Mouse (Mus musculus) testis, postnatal 10 days (tissue): ENCODE data around the gene Ccdc77.
A peak's percentile ranks its signal among the peaks of the same experiment; 100 is the strongest.

Experiments
- DNase-seq: peaks from one replicate; pipeline ENCODE4 v3.0.0; 2021; ENCODE audit warnings: low spot score

Gene Ccdc77

DNA sequence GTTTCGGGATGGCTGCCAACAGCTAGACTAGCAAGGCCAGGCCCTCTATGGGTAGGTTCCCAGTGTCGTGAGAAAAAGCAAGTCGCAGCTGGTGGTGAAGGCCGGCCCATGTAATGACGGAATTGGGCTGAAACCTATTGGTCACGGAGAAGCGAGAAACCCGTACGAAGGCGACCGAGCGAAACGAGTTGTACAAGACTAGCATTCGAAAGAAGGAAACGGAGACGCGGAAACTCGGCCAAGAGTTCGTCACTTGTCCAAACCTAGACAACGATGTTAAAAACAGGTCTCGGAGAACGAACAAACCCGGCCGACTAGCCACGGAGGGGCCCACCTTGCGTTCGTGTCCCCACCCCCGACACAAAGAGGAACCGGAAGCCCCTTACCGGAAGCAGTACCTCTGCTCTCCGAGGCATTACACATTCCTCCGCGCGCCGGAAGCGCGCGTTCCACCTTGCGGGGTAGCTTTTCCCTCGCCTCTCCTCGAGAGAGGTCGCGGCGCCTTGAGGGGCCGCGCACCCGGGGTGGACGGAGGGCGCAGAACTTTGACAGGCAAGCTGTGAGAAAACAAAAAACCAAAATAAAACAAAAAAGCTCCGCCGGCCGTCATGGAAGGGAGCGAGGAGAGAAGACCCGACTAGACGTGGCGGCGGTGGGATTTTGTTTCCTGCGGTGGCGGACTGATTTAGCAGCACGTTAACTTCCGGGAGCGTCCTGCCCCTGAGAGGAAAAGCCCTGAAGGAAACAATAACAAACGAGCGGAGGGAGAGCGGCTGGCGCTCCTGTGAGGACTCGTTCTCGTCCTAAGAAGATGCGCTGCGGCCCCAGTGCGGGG is at the start of gene Ccdc77, which contains the start of gene Kdm5a:
TSS of gene Ccdc77 (minus strand) at position 687 of the 835 bp plus-strand sequence.
TSS of gene Kdm5a (plus strand) at position 437 of the 835 bp plus-strand sequence.
- peak; percentile 90 for DNase-seq

DNA sequence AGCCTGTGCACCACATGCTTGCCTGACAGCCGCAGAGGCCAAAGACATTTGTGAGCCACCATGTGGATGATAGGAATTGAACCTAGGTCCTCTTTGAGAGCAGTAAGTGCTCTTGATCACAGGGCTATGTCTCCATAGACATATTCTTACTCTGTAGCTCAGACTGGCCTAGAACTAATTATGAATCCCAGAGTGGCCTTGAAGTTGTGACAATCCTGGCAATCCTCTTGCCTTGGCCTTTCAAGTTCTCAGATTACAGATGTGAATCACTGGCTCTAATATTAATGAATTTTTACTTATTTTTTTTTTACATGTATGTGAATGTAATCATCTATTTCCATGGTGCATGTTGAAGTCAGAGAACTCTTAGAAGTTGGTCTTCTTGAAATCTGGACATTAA is 39.8 kb upstream of the Ccdc77 start:
- DNase-seq, result no peak

DNA sequence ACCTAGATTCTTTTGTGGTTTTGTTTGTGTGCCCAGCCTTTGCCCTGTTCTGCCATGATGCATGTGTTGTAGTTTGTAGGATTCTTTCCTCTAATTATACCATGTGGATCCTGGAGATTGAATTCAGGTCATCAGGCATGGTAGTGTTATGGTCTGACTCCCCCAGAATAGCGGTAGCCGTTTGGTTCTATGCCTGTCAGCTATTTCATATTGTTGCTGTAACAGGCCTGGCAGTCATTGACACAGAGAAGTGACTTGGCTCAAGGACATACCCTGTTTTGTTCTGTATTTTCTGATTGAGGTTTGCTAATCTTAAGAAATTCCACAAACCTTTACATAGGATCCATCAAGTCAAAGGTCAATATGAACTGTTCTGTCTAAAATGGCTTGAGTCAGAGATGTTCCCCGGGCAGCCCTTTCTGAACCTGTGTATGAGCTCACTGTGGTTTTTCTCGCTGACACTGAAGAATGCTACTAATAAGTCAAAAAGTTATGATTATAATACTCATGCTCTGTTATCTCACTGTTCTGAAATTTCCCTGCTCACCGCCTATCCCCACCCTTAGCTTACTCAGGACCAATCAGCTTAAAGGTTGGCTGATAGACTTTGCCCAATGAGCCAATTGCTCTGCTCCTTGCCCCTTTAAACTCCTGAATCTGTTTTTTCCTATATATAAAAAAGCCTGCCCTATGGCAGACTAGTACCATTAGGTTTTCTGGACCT is 31.6 kb upstream of the Ccdc77 start:
- DNase-seq, result no peak

DNA sequence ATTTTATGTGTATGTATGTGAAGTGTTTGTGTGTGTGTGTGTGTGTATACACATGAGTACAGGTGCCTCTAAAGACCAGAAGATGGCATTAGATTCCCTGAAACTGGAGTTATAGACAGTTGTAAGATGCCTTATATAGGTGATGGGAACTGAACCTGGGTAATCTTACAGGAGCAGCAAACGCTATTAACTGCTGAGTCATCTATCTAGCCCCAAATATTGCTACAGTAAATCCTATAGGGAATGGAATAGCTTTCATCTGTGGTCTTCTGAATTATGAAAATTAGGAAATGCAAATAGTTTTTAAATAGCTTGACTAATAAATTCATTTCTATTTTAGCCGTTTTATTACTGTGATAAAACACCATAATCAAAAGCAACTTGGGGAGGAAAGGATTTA is 28.6 kb upstream of the Ccdc77 start:
- DNase-seq, result no peak

DNA sequence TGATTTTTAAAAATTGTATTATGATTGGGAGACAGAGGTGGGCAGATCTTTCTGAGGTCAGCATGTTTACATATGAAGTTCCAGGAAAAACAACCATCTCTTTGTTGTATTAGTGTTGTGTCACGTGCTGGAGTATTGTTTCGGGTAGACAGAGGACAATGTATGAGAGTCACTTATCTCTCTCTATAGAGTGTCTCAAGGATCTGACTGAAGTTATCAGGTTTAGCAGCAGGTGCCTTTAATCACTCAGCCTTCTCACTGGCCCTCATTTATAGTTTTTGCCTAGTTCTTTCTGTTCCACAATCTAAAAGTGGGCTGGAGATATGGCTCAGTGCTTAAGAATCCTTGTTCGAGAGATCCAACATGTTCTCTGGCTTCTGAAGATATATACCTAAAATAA is 25.9 kb upstream of the Ccdc77 start:
- no peak for DNase-seq

DNA sequence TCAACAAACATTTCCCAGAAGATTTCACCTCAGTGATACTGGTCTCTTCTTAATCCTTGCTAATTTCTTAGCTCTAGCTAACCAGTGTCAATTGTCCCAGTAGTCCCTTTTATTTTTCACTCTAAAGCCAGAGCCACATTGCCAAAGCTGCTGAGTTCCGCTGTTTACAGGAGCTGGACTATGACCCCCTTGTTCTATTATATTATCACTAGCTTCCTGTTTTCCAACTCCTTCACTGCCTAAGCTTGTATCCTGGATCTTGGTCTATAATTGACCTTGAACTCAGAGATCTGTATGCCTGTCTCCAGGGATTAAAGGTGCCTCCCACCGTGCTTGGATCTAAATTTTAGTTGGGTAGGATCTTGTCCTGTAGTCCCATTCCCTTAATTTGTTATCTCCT is 12.6 kb upstream of the Ccdc77 start:
- DNase-seq, result no peak

DNA sequence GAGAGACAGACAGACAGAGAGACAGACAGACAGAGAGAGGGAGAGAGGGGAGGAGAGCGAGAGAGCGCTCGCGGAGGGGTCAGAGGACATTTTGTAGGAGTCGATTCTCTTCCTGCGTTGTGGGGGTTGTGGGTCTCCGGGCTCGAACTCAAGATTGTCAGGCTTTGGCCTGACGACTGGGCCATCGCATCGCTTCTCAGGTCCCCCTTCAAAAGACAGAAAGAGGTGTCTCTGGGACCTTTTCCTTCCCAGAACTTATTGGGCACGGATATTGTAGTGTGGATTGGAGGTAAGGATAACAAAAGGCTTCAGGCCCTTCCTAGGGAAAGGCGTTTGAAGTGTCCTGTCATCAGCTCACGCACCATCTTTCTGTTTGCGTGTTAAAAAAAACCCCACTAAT is 877 bp upstream of the Ccdc77 start:
- no peak for DNase-seq

DNA sequence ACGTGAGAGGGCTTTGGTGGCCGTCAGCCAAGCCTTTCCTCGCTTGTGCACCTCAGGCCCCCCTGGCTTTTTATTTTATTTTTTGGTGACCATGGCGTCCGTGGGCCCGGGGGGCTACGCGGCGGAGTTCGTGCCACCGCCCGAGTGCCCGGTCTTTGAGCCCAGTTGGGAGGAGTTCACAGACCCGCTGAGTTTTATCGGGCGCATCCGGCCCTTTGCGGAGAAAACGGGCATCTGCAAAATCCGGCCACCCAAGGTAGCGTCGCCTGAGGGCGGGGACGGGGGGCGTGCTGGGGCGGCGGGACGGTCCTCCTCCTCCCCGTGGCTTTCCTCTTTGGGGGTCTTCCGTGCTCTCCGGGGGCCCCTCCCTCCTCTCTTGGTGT is 340 bp upstream of the Ccdc77 start:
- DNase-seq, result no peak

DNA sequence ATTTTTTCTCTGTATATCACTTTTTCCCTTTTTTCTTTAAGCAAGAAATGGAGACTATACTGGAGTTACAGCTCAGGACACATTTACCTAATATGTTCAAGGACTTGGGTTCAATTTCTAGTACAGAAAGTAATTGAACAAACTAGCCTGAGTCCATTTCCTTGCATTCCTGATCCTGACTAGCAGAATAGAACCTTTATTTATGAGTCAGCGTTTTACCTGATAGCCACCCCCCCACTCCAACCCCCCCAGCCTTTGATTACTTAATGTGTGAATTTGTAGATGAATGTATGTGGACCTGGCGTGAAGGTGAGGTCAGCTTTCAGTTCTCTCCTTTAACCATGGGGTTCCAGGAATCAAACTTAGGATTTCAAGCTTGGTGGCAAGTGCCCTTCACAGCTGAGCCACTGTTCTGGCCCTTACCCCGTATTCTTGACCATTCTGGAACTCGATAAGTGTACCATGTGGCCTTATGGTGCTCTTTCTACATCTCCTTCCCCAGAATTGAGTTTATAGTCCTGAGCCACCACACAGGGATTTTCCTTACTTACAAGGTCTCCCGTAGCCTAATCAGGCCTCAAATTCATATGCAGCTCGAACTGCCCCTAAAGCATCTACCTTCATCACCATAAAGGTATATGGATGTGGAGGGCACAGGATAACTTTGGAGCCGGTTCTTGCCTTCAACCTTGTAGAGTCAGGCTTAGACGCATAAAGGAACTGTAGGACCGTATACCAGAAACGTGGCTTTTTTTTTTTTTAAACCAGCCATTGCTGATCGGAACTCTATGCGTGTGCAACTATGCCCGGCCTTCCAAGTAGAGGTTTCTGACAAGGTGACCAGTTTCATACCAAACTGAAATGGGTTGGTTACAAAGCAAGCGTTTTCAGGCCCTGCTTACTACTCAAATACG is 1.1 kb downstream of the Ccdc77 start:
- no peak for DNase-seq

DNA sequence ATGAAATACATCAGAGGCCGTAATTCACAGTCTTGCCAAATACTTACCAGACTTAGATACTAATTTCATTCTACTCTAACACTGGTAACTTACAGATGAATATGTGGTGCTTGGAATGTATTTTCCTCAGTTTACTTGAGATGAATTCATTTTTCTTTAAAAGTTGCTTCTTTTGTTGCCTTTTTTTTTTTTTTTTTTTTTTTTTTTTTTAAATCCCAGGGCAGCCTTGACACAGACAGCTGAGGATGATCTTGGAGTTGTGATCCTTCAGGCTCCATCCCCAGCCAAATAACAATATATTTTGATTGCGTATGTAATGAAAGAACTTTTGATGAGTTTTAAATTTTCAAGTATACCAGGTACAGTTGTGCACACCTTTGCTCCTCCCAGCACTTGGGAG is 2.0 kb downstream of the Ccdc77 start:
- DNase-seq, result no peak

DNA sequence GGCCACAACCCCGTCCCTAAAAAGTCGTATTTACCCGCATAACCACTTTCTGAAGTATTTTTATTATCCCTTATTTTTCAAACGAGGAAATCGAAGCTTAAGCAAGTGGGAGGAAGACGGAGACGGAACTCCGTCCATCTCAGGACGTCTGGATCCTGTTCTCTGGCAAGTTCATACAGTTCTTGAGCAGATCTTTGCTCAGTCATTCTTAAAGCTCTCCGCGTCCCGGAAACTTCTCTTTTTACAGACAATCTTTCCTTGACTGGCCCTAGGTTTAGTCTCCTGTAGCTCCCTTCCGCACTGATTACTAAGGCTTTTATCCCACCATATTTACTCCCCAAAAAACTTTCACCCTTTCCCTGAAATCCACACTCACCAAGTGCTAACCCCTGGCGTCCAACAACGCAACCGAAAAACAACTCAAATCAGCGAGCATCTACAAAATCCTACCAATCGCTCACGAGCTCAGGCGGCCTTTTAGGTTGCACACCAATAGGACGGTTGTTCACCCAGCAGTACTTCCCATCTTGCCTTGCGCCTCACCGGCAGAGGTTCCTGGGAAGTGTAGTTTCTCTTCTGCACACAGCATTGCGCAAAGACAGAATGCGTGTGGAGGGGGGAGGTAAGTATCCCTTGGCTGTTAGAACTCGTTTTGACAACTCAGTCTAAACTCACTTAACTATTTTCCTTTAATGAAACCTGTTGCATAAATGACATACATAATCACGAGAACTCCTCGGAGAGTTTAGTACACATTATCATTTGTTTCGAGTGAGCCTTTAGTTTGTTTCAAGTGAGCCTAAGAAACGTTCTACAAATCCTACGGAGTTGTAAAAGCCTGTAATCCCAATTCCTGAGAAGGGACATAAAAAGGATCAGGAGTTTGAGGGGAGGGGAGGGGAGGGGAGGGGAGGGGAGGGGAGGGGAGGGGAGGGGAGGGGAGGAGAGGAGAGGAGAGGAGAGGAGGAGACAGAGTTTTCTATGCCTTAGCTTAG is 6.9 kb downstream of the Ccdc77 start:
- DNase-seq, result peak; percentile 75

DNA sequence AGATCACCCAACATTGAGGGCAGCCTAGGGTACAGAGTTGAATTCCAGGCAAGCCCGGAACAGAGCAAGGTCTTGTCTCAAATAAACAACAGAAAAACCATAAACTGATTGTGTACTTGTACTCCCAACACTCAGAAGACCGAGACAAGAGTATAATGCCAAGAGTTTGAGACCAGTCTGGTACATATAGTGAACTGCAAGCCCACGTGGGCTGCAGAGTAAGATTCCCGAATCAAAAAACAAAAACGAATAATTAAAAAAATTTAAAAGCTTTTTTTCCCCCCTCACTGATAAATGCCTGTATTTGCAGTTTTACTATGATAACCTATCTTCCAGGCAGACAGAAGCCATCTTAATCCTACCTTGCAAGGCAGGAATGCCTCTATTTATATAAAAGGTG is 7.7 kb downstream of the Ccdc77 start:
- no peak for DNase-seq

DNA sequence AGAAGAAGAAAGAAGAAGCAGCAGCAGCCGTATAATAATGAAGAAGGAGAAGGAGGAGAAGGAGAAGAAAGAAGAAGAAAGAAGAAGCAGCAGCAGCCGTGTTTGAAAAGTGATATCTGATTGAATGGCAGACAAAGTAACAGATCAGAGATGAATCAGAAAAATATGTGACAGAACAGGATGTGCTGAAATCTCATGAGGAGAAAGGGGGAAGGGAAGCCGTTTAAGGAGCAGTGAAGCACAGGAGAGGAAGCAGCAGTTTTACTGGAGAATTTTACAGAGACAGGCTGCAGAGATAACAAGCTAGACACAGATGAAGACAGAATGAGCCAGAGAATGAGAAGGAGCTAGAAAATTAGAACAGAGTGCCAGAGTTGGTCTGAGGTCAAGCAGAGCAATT is 15.2 kb downstream of the Ccdc77 start:
- no peak for DNase-seq

DNA sequence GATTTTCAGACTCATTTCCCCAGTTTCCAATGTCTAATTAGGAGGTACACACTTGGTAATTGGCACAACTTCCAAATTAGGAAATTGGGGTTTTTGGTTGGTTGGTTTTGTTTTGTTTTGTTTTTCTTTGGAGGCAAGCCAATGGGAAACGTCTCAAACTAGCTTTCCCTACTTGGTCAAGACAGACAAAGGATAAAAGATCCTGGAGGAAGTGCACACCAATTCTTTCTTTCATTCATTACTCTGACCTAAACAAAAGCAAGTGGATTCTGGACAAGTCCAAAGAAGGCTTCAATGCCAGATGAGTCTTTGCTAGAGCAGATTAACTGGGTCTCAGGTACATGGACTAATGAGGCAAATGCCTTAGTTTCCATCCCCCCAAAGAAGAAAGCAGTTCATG is 20.2 kb downstream of the Ccdc77 start:
- no peak for DNase-seq

DNA sequence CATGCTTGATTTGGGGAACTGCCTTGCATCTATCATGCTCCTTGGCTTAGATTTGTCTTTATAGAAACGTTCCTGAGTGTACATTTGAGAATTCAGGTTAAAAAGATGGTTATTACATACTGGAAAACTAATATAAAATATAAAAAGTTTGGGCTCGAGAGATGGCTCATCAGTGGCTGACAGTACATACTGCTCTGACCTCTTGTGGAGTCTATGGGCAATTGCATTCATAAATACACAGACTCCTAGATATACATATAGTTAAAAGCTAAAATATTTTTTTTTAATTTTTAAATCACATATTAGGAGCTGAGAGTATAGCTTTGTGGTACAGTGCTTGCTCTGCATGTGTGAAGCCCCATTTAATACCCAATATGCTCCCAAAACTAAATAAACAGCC is 31.8 kb downstream of the Ccdc77 start:
- no peak for DNase-seq

DNA sequence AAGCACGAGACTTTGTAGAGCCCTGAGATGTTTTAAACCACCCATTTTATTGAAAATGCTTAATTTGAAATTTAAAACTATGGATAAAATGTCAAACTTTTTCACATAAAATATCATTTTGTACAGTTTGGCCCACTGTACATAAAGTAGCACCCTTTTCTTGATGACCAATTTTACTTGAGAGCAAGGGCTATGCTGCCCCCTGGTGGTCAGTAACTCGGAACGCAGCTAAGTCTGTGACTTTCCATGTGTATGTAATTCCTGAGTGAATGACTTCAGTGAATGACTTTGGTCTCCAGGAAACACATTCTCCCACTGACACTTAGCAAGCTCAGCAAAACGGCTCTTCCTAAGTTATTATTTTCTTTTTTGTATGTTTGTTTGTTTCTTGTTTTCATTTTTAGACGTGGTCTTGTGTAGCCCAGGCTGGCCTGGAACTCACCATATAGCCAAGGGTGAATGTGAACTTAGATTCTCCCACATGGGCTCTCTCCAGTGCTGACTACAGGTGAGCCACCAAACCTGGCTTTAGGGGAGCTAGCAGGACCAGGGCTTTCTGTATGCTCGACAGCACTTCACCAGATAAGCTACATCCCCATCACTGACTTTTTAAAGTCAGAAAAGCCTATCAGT is 39.8 kb downstream of the Ccdc77 start:
- peak; percentile 81 for DNase-seq

DNA sequence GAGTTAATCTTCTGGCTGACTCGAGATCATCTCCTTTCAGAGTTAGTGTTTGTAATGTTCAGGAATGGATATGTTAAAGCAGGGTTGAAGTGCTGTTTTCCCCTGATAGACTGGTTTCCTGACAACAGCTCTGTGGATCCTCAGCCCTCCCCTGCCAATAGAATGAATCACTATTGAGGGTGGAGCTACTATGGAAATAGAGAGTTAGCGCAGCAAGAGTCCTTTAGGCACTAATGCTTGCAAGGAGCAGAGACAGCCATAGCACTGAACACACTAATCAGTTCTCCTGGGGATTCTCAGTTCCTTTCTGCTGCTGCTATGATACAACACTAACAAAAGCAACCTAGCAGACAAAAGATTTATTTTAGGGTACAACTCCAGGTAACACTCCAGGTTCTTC is 43.8 kb downstream of the Ccdc77 start:
- DNase-seq, result no peak

DNA sequence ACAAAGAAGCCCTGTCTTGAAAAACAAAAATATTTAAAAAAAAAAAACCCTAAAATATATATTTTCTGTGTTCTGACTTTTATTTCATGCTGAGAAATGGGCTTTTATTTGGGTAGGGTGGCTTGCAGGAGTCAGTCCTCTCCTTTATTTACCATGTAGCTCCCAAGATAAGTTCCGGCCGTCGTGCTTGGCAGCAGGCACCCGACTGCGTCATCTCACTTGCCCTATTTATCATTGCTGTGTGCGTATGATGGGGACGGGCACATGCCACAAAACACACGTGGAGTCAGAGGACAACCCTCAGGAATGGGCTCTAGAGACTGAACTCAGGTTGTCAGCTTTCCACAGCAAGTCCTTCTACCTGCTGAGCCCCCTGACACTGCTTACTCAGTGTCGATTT is 45.0 kb downstream of the Ccdc77 start:
- DNase-seq, result no peak

DNA sequence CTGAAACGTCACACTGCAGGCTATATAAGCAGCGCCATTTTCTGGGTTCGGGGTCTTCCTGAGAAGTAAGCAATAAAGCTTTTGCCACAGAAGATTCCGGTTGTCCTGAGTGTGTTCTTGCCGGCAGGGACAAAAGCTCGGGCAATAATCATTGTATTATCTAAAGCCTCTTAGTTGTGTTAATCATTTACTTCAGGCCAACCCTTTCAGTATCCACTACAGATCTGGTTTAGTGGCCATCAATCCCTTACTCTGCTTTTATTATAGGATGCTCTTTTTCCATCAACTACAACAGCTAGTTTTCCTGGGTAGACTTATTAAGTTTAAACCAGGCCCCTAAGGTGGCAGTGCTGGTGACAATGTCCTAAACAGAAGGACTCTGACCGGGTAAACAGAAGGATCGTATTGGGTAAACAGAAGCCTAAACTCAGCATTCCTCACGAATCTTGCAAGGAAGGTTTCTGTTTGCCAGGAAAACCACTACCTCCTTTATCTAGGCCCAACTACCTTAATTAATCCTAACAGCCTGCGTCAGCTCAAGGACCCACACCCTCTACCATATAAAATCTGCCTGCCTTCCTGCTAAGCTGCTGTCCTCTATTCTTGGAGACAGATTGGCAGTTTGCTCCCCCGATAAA is 45.8 kb downstream of the Ccdc77 start:
- no peak for DNase-seq

DNA sequence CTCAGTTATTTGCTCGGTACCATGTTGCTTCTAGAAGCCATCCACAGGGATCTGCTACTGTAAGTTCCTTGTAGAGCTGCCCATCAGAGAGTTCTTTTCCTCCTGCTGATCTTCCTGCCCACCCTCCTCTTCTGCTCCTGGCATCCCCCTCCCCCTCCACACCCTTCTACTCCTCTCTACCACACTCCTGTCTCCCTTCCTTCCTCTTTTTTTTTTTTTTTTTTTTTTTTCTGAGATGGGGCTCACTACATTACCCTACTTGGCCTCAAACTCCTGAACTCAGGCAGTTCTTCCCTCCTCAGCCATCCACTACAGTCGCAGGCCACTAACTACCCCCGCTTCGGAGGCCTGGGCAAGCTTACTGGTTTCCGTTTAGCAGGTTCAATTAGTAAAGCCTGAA is 51.7 kb downstream of the Ccdc77 start:
- no peak for DNase-seq
